Mouse (Mus musculus): ENCODE results near the gene Tra2b.
"Not testable (repeated sequence)": the region's sequence is repeated elsewhere in the genome, so short reads cannot be mapped to it uniquely, and the experiment has no call there.

Gene Tra2b

DNA sequence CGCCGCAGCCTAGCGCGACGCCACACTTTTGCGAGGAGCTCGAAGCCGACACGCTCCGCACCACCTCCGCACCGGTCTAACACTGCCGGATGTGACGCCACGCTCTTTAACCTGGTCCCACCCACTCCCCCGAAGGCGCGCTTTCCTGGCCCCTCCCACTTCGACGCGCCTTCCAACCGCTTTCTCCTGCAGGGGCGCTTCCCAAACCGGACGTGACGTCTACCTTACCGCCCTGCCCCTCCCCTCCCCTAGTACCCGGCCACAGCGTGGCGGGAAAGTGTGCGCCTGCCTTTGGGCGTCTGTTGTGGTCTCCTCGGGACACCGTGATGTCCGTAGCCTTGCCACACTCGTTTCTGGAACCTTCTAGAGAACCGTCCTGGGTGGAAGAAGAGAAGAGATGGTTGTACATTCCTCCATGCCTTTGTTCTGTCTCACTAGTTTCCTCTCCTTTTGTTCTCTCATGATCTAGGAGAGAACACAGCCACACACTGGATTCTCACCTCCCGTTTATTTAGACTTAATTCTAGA is at the start of gene Tra2b:
Gene Tra2b, minus strand, starts transcription at position 157 of the 528 bp plus-strand sequence.
- DNase-seq (ENCODE audit: low spot score in 2 of 2): peak; percentile 84 to 95

GRCm38 (mm10) chr16:22310649-22311048 is 44.8 kb upstream of the Tra2b start:
- DNase-seq (ENCODE audit: low spot score in 2 of 2): peak in 1 of 2 experiments; percentile 29

- peak; percentile 63 to 65 for DNase-seq (ENCODE audit: low spot score in 2 of 2)
Measured at GRCm38 (mm10) chr16:22302606-22303005, 36.8 kb upstream of the Tra2b start.

GRCm38 (mm10) chr16:22301378-22301777 is 35.6 kb upstream of the Tra2b start:
- no peak for DNase-seq (ENCODE audit: low spot score in 2 of 2)

- no peak for DNase-seq (ENCODE audit: low spot score in 2 of 2)
Measured at GRCm38 (mm10) chr16:22296901-22297300, 31.1 kb upstream of the Tra2b start.

GRCm38 (mm10) chr16:22294812-22295211 is 29.0 kb upstream of the Tra2b start:
- not testable (repeated sequence) for DNase-seq (ENCODE audit: low spot score in 2 of 2)

- no peak for DNase-seq (ENCODE audit: low spot score in 2 of 2)
Measured at GRCm38 (mm10) chr16:22293600-22293999, 27.8 kb upstream of the Tra2b start.

- DNase-seq (ENCODE audit: low spot score in 2 of 2): no peak
Measured at GRCm38 (mm10) chr16:22292394-22292793, 26.6 kb upstream of the Tra2b start.

- DNase-seq (ENCODE audit: low spot score in 2 of 2): no peak
Measured at GRCm38 (mm10) chr16:22289643-22290042, 23.8 kb upstream of the Tra2b start.

GRCm38 (mm10) chr16:22286996-22287395 is 21.2 kb upstream of the Tra2b start:
- no peak for DNase-seq (ENCODE audit: low spot score in 2 of 2)

- no peak for DNase-seq (ENCODE audit: low spot score in 2 of 2)
Measured at GRCm38 (mm10) chr16:22276536-22276935, 10.7 kb upstream of the Tra2b start.

DNA sequence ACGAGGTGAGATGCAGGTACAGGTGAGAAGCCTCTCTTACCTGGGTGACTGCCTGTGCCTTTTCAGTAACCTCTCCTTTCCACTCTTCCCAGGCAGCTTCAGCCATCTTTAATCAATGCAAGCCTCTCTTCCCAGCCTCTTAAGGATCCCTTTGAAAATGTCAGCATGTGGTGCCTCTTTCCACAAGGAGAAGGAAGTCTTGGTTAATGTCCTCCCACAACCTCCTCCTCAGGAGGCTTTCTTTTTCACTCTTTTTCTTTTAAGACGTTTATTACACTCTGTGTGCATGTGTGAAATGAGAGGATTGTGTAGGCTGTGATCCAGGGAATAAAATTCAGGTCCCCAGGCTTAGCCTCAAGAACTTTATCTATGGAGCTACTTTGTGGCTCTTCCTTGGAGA is 9.3 kb upstream of the Tra2b start:
- DNase-seq (ENCODE audit: low spot score in 2 of 2): no peak

DNA sequence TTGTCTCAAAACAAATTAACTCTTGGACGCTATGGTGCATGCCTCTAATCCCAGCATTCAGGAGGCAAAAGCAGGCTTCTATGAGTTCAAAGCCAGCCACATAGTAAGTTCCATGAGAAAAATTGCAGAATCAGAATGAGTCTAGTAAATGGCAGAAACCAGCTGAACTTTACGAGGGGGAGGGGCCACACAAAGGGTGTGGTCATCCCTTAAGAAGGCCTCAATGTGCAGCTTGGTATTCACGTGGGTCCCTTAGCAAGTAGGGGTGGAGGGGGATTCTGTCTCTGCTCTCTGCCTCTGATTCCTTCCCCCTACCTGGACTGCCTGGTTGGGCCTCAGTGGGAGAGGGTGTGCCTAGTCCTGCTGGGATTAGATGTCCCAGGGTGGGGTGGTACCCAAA is 4.7 kb upstream of the Tra2b start:
- DNase-seq (ENCODE audit: low spot score in 2 of 2): no peak

DNA sequence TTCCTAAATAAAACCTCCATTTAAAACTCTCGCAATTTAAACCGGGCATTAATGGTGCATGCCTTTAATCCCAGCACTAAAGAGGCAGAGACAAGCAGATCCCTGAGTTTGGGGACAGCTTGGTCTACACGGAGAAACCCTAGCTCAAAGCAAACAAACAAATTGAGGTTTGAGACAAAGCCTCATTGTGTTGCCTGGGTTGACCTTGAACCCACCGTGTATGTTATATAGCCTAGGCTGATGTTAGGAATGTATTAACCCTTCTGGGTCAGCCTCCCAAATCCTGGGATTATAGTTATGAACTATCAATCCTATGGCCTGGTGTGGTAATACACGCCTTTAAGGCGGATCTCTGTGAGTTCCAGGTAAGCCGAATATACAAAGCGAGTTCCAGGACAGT is 579 bp upstream of the Tra2b start:
- DNase-seq (ENCODE audit: low spot score in 2 of 2): no peak

DNA sequence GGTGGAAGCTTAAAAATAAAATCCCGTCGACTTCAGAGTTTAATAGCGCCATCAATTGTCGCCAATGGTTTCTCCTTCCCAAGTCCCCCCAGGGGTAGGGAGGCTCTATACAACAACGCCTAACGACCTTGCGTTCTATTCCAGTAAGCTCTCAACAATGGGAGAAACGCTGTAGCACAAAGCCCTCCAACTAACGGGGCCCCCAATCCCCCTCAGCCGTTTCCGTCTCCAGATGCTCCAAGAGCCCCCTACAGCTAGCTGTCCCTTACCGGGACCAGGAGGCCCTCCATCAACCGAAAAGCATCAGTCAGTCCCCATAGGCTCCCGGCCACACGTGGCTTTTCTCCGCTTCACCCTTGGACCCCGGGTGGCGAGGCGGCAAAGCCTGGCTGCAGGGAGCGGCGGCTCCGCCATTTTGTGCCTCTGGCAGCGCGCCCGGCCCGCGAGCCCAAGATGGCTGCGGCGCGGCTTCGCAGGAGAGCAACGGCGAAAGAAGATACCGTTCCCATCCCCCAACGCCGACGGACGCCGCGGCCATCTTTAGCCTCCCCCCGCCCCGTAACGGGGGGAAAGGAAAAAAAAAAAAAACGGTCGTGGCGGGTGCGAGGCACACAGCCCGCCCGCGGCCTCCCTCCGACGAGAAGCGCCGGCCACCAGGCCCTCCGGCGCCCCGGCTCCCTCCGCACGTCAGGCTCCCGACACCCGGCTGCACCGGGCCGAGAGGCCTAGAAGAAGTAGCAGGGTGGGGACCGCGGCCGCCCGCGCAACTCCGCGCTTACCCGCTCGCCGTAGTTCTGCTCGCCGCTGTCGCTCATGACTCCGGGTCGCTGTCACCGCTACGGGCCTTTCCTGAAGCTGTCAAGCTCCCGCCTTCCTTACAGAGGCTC is 600 bp downstream of the Tra2b start:
- DNase-seq (ENCODE audit: low spot score in 2 of 2): peak; percentile 55 to 63

DNA sequence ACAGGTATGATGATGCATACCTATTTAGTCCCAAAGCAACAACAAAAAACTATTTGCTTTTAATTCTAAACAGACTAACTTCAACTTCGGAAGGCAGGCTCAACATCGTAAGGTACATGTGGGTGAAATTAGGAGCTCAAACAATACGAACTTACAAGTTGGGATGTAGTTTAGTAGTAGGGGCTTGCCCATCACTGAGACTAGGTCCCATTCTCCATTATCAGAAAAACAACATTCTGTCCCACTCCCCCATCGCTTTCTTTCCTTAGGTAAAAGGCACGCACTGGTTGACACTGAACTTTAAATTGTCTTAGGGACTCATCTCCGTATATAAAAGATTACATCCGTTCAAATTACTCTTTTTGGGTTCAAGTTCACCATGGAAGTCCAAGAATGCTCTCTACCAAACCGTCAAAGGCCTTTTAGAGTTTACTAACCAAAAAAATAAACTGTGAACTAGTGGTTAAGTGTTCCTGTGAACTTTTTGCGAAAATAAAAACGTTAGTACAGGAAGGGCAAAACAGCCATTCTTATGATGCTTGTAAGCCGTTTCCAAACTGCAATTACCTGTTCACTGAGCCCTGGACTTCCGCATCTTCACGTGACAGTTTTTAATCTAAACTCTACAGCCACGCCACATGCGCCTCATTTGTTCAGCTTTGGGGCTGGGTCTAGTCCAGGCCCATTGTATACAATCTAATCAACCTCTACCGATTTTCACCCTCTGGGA is 1.4 kb downstream of the Tra2b start:
- no peak for DNase-seq (ENCODE audit: low spot score in 2 of 2)

- DNase-seq (ENCODE audit: low spot score in 2 of 2): no peak
Measured at GRCm38 (mm10) chr16:22263124-22263523, 2.7 kb downstream of the Tra2b start.

DNA sequence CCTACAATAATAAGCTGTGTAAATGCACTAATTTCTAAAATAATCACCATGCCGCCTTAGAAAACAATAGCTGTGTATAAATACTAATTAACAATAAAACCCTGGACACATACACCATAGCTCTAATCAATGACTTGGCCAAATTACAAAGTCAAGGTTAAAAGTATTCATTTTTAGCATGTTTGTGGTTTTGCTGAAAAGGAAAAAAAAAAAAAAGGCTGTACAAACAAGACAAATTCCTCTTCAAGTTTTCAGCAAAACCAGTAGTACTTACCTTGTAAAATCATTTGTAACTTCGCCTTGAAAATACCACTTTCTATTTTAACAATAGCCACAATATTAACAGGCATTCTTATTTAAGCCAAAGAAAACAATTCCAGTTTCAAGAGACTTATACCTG is 4.2 kb downstream of the Tra2b start:
- no peak for DNase-seq (ENCODE audit: low spot score in 2 of 2)

- DNase-seq (ENCODE audit: low spot score in 2 of 2): no peak
Measured at GRCm38 (mm10) chr16:22260423-22261143, 5.2 kb downstream of the Tra2b start.

DNA sequence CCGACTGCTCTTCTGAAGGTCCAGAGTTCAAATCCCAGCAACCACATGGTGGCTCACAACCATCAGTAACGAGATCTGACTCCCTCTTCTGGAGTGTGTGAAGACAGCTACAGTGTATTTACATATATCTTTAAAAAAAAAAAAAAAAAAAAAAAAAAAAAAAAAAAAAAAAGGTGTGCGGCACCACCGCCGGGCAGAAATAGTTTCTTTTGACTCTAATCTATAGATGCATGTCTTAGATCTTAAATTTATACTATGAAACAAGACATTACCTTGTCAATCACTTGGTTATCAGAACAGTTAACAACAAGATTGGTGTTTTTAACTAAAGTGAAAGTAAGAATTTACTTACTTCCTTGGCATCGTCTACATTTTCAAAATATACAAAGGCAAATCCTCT is 13.6 kb downstream of the Tra2b start:
- DNase-seq (ENCODE audit: low spot score in 2 of 2): not testable (repeated sequence)

DNA sequence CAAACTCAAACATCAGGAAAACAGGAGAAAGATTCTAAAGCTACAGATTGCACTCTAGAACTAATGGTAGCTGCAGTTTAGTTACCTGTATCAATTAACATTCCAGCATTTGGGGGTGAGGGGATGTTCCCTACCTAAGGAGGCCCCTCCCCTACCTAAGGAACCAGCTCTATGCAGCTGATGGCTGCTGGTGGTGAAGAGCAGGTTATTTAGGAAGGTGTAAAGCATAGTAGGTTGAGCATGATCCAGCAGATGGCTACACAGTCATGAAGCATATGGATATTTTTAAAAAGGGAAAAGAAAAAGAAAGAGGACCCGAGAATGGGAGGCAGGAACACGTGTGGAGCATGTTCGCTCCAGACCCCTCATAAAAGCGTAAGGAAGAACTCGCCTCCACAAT is 15.5 kb downstream of the Tra2b start:
- no peak for DNase-seq (ENCODE audit: low spot score in 2 of 2)

DNA sequence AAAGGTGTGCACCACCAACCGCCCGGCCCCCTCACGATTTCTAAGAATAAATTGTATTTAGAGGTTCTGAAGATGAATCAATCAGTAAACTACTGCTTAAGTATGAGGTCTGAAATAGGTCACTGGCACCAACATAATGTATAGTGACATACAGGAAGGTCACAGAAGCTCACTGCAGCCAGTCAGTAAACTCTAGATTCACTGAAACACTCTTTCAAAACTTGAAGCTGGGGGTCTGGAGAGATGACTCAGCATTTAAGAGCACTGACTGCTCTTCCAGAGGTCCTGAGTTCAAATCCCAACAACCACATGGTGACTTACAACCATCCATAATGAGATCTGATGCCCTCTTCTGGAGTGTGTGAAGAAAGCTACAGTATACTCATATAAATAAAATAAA is 16.1 kb downstream of the Tra2b start:
- no peak for DNase-seq (ENCODE audit: low spot score in 2 of 2)
